Mouse (Mus musculus): ENCODE measurements around the gene Ganab. TPM values are rescaled to one million over a fixed set of nuclear protein-coding genes. Genes with fewer than 3 reads are reported as not detected.

The Ganab gene
- polyA plus RNA-seq, 1 experiment from 2014 or later, result 73.3 TPM

DNA sequence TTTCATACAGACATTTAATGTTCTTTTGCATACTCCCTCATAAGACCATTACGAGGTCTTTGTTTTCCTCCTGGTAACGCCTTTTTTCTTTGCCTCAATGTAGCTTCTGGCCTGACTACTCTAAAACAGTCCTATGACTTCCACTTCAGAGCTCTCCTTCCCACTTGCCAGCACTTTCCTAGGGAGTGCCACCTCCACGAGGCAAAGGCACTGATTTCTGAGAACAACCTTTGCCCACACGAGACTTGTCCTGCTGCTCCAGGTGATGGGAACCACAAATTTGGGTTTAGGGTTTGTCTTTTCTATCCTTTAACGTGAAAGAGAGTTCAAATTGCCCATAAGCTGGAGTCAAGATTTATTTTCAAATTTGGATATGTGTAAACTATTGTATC is 68.3 kb downstream of the Ganab start:
- 48% methylated on average over 5 of the region's 5 CpGs for WGBS

More for the DNA sequence above, 68.3 kb downstream of the Ganab start:
- Histone ChIP-seq H3K9ac (ENCODE audit: low read length) (peak overlapping the region; percentile 62), H3K4me1 (ENCODE audit: control insufficient read depth, insufficient read depth, low read length) (peaks cover 10% of the 10 kb centered on the region), H3K27ac (ENCODE audit: low read depth, low read length) (peak overlapping the region; percentile 83), H3K27me3 (replicated peaks; ENCODE audit: control insufficient read depth, insufficient read depth, low read length) (no peaks in the 10 kb centered on the region), H3K9me3 (replicated peaks; ENCODE audit: control insufficient read depth, low read length) (no peaks in the 10 kb centered on the region), H3K4me2 (ENCODE audit: low read length) (peak overlapping the region; percentile 60), H3K36me3 (ENCODE audit: control insufficient read depth, insufficient read depth, low read length) (peaks cover 74% of the 10 kb centered on the region), H3K4me3 (ENCODE audit: low read depth, low read length) (peak overlapping the region; percentile 80)
- DNase-seq (ENCODE audit: low spot score), result no peak
- ATAC-seq, result no peak

Small RNAs within 50 kb of the gene (microRNA-seq; reads per million reads assigned to microRNA genes)
- 0.40 reads per million for gene Mir5136

Other genes starting within 250 kb of the Ganab start
- gene Chrm1, start 234.3 kb upstream of the Ganab start, polyA plus RNA-seq (2014; fragmentation: Nextera tagmentation; extraction: Ambion mirVana), result 1.7 and 3.1 TPM in 2 replicates
- 179 and 200 TPM in 2 replicates for gene Slc3a2, start 174.7 kb upstream of the Ganab start, polyA plus RNA-seq (2014; fragmentation: Nextera tagmentation; extraction: Ambion mirVana)
- gene Wdr74, start 162.2 kb upstream of the Ganab start, polyA plus RNA-seq (2014; fragmentation: Nextera tagmentation; extraction: Ambion mirVana), result 109 and 111 TPM in 2 replicates
- 0.77 and 1.1 TPM in 2 replicates for gene 1700092M07Rik, start 157.4 kb upstream of the Ganab start, polyA plus RNA-seq (2014; fragmentation: Nextera tagmentation; extraction: Ambion mirVana)
- gene Stx5a, start 156.7 kb upstream of the Ganab start, polyA plus RNA-seq (2014; fragmentation: Nextera tagmentation; extraction: Ambion mirVana), result 104 and 105 TPM in 2 replicates
- 162 and 178 TPM in 2 replicates for gene Nxf1, start 141.0 kb upstream of the Ganab start, polyA plus RNA-seq (2014; fragmentation: Nextera tagmentation; extraction: Ambion mirVana)
- gene Tmem223, start 127.1 kb upstream of the Ganab start, polyA plus RNA-seq (2014; fragmentation: Nextera tagmentation; extraction: Ambion mirVana), result 273 and 345 TPM in 2 replicates
- 30.8 and 41.4 TPM in 2 replicates for gene Tmem179b, start 123.6 kb upstream of the Ganab start, polyA plus RNA-seq (2014; fragmentation: Nextera tagmentation; extraction: Ambion mirVana)
- gene Taf6l, start 111.7 kb upstream of the Ganab start, polyA plus RNA-seq (2014; fragmentation: Nextera tagmentation; extraction: Ambion mirVana), result 18.3 and 19.7 TPM in 2 replicates
- gene Polr2g, start 99.5 kb upstream of the Ganab start, polyA plus RNA-seq (2014; fragmentation: Nextera tagmentation; extraction: Ambion mirVana), result 171 and 189 TPM in 2 replicates
- gene Zbtb3, start 95.5 kb upstream of the Ganab start, polyA plus RNA-seq (2014; fragmentation: Nextera tagmentation; extraction: Ambion mirVana), result 9.0 and 9.7 TPM in 2 replicates
- 50.7 and 65.3 TPM in 2 replicates for gene Ttc9c, start 78.7 kb upstream of the Ganab start, polyA plus RNA-seq (2014; fragmentation: Nextera tagmentation; extraction: Ambion mirVana)
- 7.2 and 7.4 TPM in 2 replicates for gene Hnrnpul2, start 78.1 kb upstream of the Ganab start, polyA plus RNA-seq (2014; fragmentation: Nextera tagmentation; extraction: Ambion mirVana)
- not detected in 2 replicates for gene AC129217.1, start 68.3 kb upstream of the Ganab start, polyA plus RNA-seq (2014; fragmentation: Nextera tagmentation; extraction: Ambion mirVana)
- 66.0 and 77.8 TPM in 2 replicates for gene Bscl2, start 60.6 kb upstream of the Ganab start, polyA plus RNA-seq (2014; fragmentation: Nextera tagmentation; extraction: Ambion mirVana)
- gene Gng3, start 58.9 kb upstream of the Ganab start, polyA plus RNA-seq (2014; fragmentation: Nextera tagmentation; extraction: Ambion mirVana), result 346 and 353 TPM in 2 replicates
- 0.15 and 0.29 TPM in 2 replicates for gene Lrrn4cl, start 47.3 kb upstream of the Ganab start, polyA plus RNA-seq (2014; fragmentation: Nextera tagmentation; extraction: Ambion mirVana)
- 173 and 184 TPM in 2 replicates for gene Ubxn1, start 26.6 kb upstream of the Ganab start, polyA plus RNA-seq (2014; fragmentation: Nextera tagmentation; extraction: Ambion mirVana)
- 57.0 and 66.4 TPM in 2 replicates for gene Uqcc3, start 17.1 kb upstream of the Ganab start, polyA plus RNA-seq (2014; fragmentation: Nextera tagmentation; extraction: Ambion mirVana)
- 44.2 and 59.1 TPM in 2 replicates for gene Lbhd1, start 14.3 kb upstream of the Ganab start, polyA plus RNA-seq (2014; fragmentation: Nextera tagmentation; extraction: Ambion mirVana)
- gene Gm49403, start 14.1 kb upstream of the Ganab start, polyA plus RNA-seq (2014; fragmentation: Nextera tagmentation; extraction: Ambion mirVana), result not detected in 2 replicates
- 63.7 and 77.6 TPM in 2 replicates for gene 1810009A15Rik, start 9.2 kb upstream of the Ganab start, polyA plus RNA-seq (2014; fragmentation: Nextera tagmentation; extraction: Ambion mirVana)
- not detected in 2 replicates for gene Gm49416, start 9.1 kb upstream of the Ganab start, polyA plus RNA-seq (2014; fragmentation: Nextera tagmentation; extraction: Ambion mirVana)
- 25.0 and 32.1 TPM in 2 replicates for gene Ints5, start 5.1 kb upstream of the Ganab start, polyA plus RNA-seq (2014; fragmentation: Nextera tagmentation; extraction: Ambion mirVana)
- 53.3 and 67.0 TPM in 2 replicates for gene B3gat3, start 22.3 kb downstream of the Ganab start, polyA plus RNA-seq (2014; fragmentation: Nextera tagmentation; extraction: Ambion mirVana)
- gene Rom1, start 31.3 kb downstream of the Ganab start, polyA plus RNA-seq (2014; fragmentation: Nextera tagmentation; extraction: Ambion mirVana), result 0.93 and 0.99 TPM in 2 replicates
- 4.1 and 5.4 TPM in 2 replicates for gene Eml3, start 31.5 kb downstream of the Ganab start, polyA plus RNA-seq (2014; fragmentation: Nextera tagmentation; extraction: Ambion mirVana)
- 57.1 and 57.4 TPM in 2 replicates for gene Mta2, start 43.8 kb downstream of the Ganab start, polyA plus RNA-seq (2014; fragmentation: Nextera tagmentation; extraction: Ambion mirVana)
- gene Tut1, start 55.8 kb downstream of the Ganab start, polyA plus RNA-seq (2014; fragmentation: Nextera tagmentation; extraction: Ambion mirVana), result 24.2 and 26.4 TPM in 2 replicates
- 356 and 360 TPM in 2 replicates for gene Eef1g, start 69.0 kb downstream of the Ganab start, polyA plus RNA-seq (2014; fragmentation: Nextera tagmentation; extraction: Ambion mirVana)
- gene Ahnak, start 91.2 kb downstream of the Ganab start, polyA plus RNA-seq (2014; fragmentation: Nextera tagmentation; extraction: Ambion mirVana), result 2.6 and 4.5 TPM in 2 replicates
- not detected in 2 replicates for gene Scgb1a1, start 189.9 kb downstream of the Ganab start, polyA plus RNA-seq (2014; fragmentation: Nextera tagmentation; extraction: Ambion mirVana)
- gene Asrgl1, start 237.6 kb downstream of the Ganab start, polyA plus RNA-seq (2014; fragmentation: Nextera tagmentation; extraction: Ambion mirVana), result 24.4 and 38.6 TPM in 2 replicates